Mouse (Mus musculus) frontal cortex, adult 2 months (tissue): Measurements from ENCODE around the gene Batf. TPM values are rescaled to one million over a fixed set of nuclear protein-coding genes. Genes with fewer than 3 reads are reported as not detected.
A peak's percentile ranks its signal among the peaks of the same experiment; 100 is the strongest.

Experiments
- DNase-seq, 2 experiments: peaks; one replicate each; pipeline ENCODE4 v3.0.0; 2022; ENCODE audit warnings: low spot score in 1 of 2; ENCODE audit errors: extremely low spot score in 1 of 2
- polyA plus RNA-seq: library from polyadenylated mRNA; depleted of rRNA; stranded (reverse); fragments of >200 nt; gene quantifications from 2 replicates; pipeline ENCODE4 v1.2.3, GENCODE M21; 2012

Batf gene
- polyA plus RNA-seq, 1 experiment = 0.56 TPM

DNA sequence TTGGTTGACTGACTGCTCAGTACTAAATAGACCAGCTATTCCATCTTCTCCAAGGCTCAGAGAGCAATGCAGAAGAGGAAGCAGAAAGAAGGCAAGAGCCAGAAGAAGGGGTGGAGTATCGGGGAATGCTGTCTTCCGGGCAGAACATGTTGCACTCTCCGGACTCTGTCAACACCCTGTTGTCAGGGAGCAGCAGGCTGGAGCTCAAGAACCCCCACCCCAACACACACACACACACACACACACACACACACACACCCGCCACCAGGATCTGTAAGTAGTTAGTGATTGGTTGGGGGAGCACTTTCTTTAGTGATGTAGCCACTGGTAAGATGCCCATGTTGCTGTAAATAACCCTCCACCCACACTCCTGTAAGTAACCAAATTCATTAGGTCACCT, 38.8 kb downstream of the Batf start:
- no peak for DNase-seq

DNA sequence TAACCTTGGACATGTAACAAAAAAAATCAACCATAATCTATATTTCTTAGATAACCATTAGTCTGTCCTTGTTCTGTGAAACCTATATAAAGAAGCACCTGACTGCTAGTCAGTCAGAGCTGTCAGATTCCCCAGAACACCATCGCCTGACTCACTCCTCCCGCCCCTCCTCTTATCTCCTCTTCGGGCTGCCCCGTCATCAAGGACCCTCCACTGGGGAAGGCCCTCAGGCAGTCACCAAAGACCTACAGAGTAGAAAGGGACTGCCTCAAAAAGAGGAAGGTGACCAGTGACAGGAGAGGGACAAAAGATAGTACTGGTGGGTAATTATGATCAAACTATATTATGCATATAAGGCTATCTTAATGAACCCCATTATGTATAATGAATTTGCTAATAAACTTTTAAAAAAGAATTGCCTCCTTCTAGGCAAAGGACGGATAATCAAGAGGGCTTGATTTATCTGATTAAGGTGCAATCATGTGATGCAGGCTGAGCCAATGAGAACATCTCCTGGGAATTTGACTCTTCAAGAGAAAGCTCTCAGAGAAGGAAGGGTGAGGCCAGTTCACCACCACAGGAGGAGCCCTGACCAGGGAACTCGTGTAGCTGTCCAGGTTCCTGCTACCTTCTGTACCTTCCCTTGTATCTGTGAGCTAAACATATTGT, 40.4 kb downstream of the Batf start:
- no peak for DNase-seq

DNA sequence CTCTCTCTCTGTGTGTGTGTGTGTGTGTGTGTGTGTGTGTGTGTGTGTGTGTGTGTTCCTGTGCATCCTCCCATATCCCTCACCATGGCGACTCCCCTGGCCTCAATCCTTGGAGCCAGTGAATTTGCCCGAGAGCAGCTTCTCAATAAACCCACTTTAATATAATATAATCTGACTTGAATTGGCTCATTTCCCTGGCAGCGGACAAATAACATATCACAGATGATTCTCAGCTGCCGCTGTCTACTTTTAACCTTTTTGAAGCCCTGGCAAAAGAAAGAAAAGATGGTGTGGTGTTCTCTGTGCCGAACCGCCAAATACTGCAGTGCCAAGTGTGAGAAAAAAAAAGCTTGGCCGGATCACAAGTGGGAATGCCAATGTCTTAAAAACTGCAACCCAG, 41.7 kb downstream of the Batf start:
- DNase-seq = no peak

DNA sequence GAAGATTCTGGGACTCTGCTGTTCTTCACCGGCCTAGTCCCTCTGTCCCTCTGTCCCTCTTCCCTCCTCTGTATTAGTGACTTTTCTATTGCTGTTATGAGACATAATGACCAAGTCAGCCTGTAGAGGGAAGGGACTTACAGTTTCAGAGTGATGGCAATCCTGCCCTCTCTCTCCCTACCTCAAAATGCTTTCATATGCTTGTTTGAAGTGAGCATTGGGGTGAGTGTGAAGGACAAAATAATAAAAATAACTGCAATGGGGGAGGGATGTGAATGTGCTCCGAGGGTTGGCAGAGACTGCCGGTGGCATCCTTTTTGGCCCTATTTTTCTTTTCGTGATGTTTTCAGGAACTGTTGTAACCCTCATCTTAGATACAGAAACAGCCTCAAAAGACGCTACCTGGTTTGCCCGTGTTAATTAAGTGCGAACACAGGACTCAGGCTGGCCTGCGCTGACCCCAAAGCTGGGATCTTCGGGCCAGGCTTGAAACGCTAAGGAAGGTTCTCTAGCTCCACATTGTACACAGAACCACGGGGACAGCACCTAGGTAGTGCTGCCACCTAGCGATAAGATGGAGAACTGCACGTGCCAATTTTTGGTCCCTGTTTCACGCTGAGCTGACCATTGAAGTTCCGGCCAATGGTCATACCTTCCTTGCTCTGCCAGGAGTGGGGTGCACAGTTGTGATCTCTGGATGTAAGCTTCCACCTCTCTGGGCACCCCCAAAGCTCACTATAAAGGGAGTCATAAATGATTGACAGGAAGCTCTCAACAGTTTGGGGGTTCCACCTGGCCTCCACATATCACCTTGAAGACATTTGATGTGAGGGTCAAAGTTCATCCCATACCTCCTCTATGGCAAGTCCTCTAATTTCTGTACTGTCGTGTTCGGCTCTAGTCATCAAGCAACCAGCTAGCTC, 42.8 kb downstream of the Batf start:
- DNase-seq = peak in 1 of 2 experiments; percentile 68

DNA sequence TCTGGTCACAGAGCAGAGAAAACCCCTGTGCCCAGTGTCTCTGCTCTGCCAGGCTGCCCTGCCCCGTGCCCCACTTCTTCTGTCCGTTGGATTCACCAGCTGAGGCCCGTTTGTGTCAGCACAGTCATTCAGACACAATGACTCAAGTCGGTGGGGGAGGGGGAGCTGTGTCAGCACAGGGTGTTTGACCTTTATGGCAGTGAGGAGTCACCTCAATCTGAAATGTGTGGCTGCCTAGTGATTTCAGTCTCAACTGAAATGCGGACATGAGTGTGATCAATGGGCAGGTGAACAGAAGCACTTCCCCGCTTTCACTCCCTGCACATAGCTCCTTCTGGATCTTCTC, 43.4 kb downstream of the Batf start:
- DNase-seq = no peak

DNA sequence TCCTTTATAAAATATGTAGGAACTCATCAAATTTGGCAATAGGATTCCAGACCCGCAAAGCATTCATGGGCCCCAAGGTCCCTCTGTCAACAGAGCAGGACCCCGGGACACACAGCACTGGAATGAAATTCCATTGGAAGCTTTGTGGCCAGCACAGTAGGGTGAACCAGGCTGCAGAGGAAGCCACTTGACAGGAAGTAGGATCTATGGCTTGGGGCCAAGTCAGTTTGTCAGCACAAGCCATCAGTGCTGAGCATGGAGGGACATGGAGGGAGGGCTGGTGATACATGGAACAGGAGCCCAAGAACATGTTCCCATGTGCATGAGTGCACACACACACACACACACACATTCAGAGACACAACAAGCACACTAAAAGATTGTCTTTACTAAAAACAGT, 49.7 kb downstream of the Batf start:
- no peak for DNase-seq

DNA sequence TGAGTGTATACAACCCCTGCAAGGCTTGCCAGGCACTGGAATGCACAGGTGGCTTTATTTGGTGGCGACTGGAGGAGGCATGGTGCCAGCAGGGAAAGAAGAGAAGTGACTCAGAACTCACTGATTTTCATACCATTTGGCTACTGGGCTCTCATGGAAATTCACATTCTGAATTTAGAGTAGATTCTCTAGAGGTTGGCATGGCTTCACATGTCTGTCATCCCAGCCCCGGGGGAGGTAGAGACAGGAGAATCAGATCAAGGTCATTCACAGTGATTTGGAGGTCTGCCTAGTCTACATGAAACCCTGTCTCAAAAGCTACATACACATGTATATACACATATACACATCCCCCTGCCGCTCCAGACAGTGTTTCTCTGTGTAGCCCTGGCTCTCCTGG, 50.5 kb downstream of the Batf start:
- peak in 1 of 2 experiments; percentile 57 for DNase-seq

DNA sequence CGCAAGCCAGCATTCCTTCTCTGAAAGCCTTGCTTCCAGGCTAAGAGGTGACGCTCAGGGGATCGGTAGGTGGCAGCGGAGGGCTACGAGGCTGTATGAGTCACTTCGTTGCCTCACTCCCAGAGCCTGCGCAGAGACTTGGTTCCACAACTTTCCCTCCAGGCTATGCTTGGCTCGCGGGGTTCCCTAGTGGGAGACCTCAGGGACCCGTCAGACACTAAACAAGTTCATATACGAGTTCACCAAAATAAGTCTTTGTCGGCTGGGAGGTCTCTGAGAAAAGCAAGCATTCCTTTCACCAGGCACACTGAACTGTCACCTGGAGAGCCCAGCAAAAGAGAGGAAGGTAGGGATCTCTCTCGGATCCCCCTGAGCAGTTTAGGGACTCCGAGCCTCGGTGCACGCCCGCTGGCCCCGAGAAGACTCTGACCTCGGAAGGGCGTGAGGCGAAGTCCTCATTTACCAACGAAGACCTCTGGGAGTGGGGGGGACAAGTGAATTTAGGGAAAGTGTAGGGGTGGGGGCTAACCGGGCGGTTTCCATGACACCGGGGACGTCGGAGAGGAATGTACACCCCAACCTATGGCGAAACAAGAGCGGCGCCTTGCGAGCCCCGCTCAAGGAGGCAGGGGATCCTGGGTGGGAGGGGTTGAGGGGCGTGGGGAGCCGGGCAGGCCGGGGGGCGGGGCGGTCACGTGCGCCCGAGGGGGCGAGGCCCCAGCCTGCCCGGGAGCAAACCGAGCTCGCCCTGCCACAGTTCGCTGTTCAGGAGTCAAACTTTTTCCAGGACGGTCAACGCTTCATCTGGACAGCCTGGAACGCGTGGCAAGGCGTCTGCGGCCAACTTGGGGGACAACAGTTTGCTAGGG, 59.6 kb downstream of the Batf start, which contains the start of gene Flvcr2:
Gene Flvcr2, plus strand, starts transcription at position 713 of the 869 bp plus-strand sequence.
- peak; percentile 37 to 81 for DNase-seq

DNA sequence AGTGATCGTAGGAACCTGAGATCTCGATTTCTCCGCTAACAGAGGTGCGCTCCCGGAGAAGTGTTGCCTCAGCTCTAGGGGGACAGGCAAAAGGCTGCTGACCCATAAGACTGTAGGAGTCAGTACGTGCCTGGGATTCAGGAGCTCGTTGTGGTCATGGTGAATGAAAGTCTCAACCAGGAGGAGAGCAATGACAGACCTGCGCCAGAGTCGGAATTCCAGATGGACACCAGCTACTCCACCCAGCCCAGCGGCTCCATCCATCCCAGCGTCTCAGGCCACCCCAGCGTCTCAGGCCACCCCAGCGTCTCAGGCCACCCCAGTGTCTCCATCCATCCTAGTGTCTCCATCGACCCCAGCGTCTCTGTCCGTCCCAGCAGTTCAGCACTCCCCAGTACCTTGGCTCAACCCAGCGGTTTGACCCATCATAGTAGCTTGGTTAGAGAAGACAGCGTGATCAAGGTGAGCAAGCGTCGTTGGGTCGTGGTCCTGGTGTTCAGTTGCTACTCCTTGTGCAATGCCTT, 60.3 kb downstream of the Batf start:
- DNase-seq = no peak

DNA sequence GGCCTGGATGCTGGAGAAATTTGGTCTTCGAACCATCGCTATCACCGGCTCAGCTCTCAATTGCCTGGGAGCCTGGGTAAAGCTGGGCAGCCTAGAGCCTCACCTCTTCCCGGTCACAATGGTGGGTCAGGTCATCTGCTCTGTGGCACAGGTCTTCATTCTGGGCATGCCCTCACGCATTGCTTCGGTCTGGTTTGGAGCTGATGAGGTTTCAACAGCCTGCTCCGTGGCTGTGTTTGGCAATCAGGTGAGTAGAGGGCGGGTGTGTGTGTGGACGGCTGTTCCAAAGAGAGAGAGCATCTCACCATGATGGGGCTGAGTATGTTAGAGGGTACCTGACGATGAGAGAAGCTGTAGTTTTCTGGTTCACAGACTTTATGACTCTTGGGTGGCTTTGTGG, 60.9 kb downstream of the Batf start:
- DNase-seq = no peak

DNA sequence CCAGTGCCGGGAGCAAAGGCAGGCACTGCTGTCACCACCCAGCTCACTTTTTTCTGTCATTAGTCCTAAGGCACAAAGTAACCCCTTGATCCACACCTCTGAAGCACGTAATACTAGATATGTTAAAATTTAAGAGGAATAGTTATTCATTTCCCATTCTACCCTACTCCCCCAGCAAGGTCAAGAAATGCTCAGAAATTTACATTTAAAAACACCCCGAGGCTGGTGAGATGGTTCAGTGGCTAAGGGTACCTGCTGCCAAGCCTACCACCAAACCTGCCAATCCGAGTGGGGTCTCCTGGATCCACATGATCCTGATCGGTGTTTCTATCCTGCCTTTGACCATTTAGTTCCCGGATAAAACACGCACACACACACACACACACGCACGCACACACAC, 63.4 kb downstream of the Batf start:
- DNase-seq = no peak

DNA sequence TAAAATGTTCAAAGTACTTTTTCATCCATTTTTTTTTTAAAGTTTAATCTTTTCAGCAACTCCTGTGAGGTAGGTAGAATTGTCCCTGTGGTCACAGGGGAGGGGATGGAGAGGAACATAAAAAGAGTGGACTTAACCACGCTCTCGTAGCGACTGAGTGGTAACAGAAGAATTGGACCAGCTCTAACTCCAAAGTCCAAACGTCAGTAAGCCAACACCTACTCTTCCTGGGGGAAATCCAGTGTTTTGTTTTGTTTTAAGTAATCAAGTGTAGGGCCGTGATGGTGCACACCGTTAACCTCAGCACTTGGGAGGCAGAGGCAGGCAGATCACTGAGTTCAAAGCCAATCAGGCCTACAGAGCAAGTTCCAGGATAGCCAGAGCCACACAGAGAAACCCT, 65.6 kb downstream of the Batf start:
- DNase-seq = no peak

DNA sequence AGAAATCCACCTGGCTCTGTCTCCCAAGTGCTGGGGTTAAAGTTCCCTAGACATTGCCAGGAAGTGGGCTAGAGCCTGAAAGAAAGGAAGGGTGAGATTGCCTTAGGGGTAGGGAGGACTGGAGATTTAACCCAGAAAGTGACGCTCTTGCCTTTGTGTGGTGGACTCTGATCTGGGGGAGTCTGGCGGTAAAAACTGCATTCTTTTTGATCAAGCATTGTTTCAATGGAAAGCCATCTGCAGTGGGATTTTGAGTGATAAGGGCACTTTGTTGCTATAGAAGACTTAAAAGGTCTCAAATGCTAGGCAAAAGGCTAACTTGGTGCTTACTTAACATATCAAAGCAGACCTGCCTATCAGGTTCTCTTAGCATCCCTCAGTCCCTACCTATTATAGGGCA, 66.8 kb downstream of the Batf start:
- no peak for DNase-seq

DNA sequence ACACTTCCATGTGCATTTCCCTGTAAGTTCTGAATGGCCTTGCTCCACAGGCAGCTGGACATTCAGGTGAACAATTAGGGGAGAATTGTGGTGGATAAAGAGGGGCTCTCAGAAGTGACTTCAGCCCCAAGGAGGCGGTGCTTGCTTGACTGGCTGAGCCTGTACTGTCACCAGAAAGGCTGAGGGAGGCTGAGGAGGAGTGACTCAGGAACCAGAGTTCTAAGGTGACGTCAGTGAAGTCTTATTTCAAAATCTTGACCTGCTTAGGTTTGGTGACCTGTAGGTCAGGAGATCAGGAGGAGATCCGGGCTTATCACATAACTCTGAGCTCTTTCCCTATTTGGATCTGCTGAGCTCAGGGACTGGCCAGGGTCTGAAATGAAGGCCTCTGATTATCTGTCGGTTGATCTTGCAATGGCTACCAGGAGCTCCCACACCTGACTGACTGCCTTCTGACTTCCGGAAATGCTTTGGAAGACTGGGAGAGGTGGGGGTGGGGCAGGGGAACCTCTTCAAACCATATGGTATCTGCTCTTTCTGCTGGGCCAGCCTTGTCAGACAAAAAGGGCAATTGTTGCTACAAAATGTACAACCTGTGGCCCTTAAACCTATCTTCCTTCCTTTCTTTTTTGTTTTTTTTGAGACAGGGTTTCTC, 68.3 kb downstream of the Batf start:
- DNase-seq = no peak

DNA sequence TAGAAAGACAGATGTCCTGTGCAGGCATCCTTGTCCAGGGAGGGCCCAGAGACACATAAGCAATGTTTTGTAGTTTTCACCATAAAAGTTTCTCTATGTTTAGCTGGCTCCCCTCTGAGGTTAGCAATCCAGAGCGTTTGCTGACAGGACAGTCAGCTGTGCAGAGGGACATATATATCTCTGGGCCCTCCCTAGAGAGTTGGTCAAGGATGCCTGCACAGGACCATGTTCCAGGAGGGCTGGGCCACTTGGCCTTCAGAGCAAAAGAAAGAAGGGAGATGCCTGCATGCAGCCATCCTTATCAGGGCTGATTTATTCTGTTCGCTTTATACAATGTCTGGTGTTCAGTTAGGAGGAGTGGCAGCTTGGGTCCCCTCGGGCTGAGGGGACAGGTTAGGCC, 70.0 kb downstream of the Batf start:
- no peak for DNase-seq

DNA sequence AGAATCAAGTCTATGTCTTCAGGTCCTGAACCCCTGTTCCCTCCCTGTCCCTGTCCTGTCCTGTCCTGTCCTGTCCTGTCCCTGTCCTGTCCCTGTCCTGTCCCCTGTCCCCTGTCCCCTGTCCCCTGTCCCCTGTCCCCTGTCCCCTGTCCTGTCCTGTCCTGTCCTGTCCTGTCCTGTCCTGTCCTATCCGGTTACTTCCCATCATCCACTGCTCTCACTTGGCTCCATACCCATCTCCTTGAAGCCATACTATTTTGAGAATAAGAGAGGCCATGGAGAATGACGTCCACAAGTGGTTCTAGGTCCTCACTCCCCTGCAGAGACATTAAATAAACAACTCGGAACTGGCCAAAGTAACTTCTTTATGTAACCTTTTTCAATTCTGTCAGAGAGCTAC, 70.6 kb downstream of the Batf start:
- DNase-seq = no peak
